Mouse (Mus musculus) forebrain, embryonic 10.5 days (tissue): ENCODE data around the gene Cyb5b. TPM values are rescaled to one million over a fixed set of nuclear protein-coding genes. Genes with fewer than 3 reads are reported as not detected.

Experiments used
- DNase-seq: peaks from one replicate; pipeline ENCODE4 v3.0.0-alpha.2; 2017; ENCODE audit warnings: low spot score; ENCODE audit errors: extremely low spot score
- H3K27ac ChIP-seq: fragments of 300-500 bp; sonication (generic); 2 replicates; pipeline ENCODE4 v1.5.1; 2016; ENCODE audit warnings: mild to moderate bottlenecking
- H3K27me3 ChIP-seq: fragments of 300-500 bp; sonication (generic); 2 replicates; pipeline ENCODE4 v1.6.1; 2016; ENCODE audit warnings: mild to moderate bottlenecking; ENCODE audit not compliant: poor library complexity, severe bottlenecking
- H3K36me3 ChIP-seq: fragments of 300-500 bp; sonication (generic); replicated peaks from 2 replicates; pipeline ENCODE4 v1.6.1; 2016; ENCODE audit warnings: mild to moderate bottlenecking, moderate library complexity
- H3K4me1 ChIP-seq: fragments of 300-500 bp; sonication (generic); 2 replicates; pipeline ENCODE4 v1.6.1; 2016
- H3K4me3 ChIP-seq: fragments of 300-500 bp; sonication (generic); 2 replicates; pipeline ENCODE4 v1.5.1; 2016; ENCODE audit warnings: mild to moderate bottlenecking, moderate library complexity
- H3K9me3 ChIP-seq: fragments of 300-500 bp; sonication (generic); 2 replicates; pipeline ENCODE4 v1.6.1; 2016; ENCODE audit warnings: mild to moderate bottlenecking, moderate library complexity
- WGBS: fragments of 180-500 bp; shearing (Covaris S2); methylation state at CpG from one replicate; pipeline ENCODE4 v1.1.7; 2016; 5-methylcytosine and 5-hydroxymethylcytosine counted together
- polyA plus RNA-seq: library from polyadenylated mRNA; unstranded; fragments of >200 nt; fragmentation: Nextera tagmentation; extraction: Ambion mirVana; gene quantifications from 2 replicates; pipeline ENCODE4 v1.2.1, GENCODE M21; 2016

The Cyb5b gene
- polyA plus RNA-seq, 1 experiment from 2014 or later: 169 TPM

- Histone ChIP-seq H3K27me3 (no peaks in the 10 kb centered on the region), H3K4me3 (no peak overlapping the region), H3K9me3 (peaks cover 5% of the 10 kb centered on the region; the same call in 1 of the 2 replicates), H3K27ac (no peak overlapping the region), H3K36me3 (peaks cover 98% of the 10 kb centered on the region), H3K4me1 (no peaks in the 10 kb centered on the region)
- DNase-seq: no peak
- 83% methylated on average over 1 of the region's 1 CpGs for whole genome bisulfite sequencing
Measured at GRCm38 (mm10) chr8:107157836-107158235, 7.4 kb downstream of the Cyb5b start.

- H3K27me3 ChIP-seq: no peaks in the 10 kb centered on the region
- peaks cover 5% of the 10 kb centered on the region; the same call in 1 of the 2 replicates for H3K9me3 ChIP-seq
- peaks cover 98% of the 10 kb centered on the region for H3K36me3 ChIP-seq
- H3K4me3 ChIP-seq: no peak overlapping the region
- no peak overlapping the region for H3K27ac ChIP-seq
- no peaks in the 10 kb centered on the region for H3K4me1 ChIP-seq
- DNase-seq: no peak
Measured at GRCm38 (mm10) chr8:107158890-107159289, 8.4 kb downstream of the Cyb5b start.

- WGBS: 90% methylated on average over 7 of the region's 7 CpGs
- H3K36me3 ChIP-seq: peaks cover 98% of the 10 kb centered on the region
Measured at GRCm38 (mm10) chr8:107164251-107164773, 13.9 kb downstream of the Cyb5b start.

GRCm38 (mm10) chr8:107165745-107166144, 15.3 kb downstream of the Cyb5b start:
- DNase-seq: no peak
- no peak overlapping the region for H3K27ac ChIP-seq
- 94% methylated on average over 9 of the region's 9 CpGs for WGBS
- peaks cover 98% of the 10 kb centered on the region for H3K36me3 ChIP-seq
- no peaks in the 10 kb centered on the region for H3K4me1 ChIP-seq
- no peak overlapping the region for H3K4me3 ChIP-seq
- H3K27me3 ChIP-seq: no peaks in the 10 kb centered on the region
- no peaks in the 10 kb centered on the region for H3K9me3 ChIP-seq

More at GRCm38 (mm10) chr8:107164251-107164773, 13.9 kb downstream of the Cyb5b start:
- no peak overlapping the region for H3K4me3 ChIP-seq
- DNase-seq: no peak
- H3K9me3 ChIP-seq: no peaks in the 10 kb centered on the region
- no peaks in the 10 kb centered on the region for H3K27me3 ChIP-seq
- no peaks in the 10 kb centered on the region for H3K4me1 ChIP-seq
- H3K27ac ChIP-seq: no peak overlapping the region

GRCm38 (mm10) chr8:107167848-107168247, 17.4 kb downstream of the Cyb5b start:
- no peak for DNase-seq

GRCm38 (mm10) chr8:107172152-107172551, 21.7 kb downstream of the Cyb5b start:
- no peaks in the 10 kb centered on the region for H3K4me1 ChIP-seq
- no peak for DNase-seq
- H3K9me3 ChIP-seq: no peaks in the 10 kb centered on the region
- H3K4me3 ChIP-seq: no peak overlapping the region
- no peaks in the 10 kb centered on the region for H3K27me3 ChIP-seq
- no peak overlapping the region for H3K27ac ChIP-seq
- H3K36me3 ChIP-seq: peaks cover 100% of the 10 kb centered on the region
- WGBS: 84% methylated on average over 8 of the region's 8 CpGs

More at GRCm38 (mm10) chr8:107167848-107168247, 17.4 kb downstream of the Cyb5b start:
- WGBS: 94% methylated on average over 5 of the region's 5 CpGs
- no peaks in the 10 kb centered on the region for H3K27me3 ChIP-seq
- H3K36me3 ChIP-seq: peaks cover 100% of the 10 kb centered on the region
- no peak overlapping the region for H3K27ac ChIP-seq
- no peak overlapping the region for H3K4me3 ChIP-seq
- H3K9me3 ChIP-seq: no peaks in the 10 kb centered on the region
- H3K4me1 ChIP-seq: no peaks in the 10 kb centered on the region

- H3K4me1 ChIP-seq: no peaks in the 10 kb centered on the region
- no peaks in the 10 kb centered on the region for H3K27me3 ChIP-seq
- H3K27ac ChIP-seq: no peak overlapping the region
- no peak for DNase-seq
- peaks cover 100% of the 10 kb centered on the region for H3K36me3 ChIP-seq
- H3K4me3 ChIP-seq: no peak overlapping the region
- 93% methylated on average over 9 of the region's 9 CpGs for WGBS
- H3K9me3 ChIP-seq: peaks cover 4% of the 10 kb centered on the region; the same call in 1 of the 2 replicates
Measured at GRCm38 (mm10) chr8:107172969-107173645, 22.7 kb downstream of the Cyb5b start.

GRCm38 (mm10) chr8:107181122-107181521, 30.7 kb downstream of the Cyb5b start:
- H3K36me3 ChIP-seq: peaks cover 100% of the 10 kb centered on the region
- WGBS: 96% methylated on average over 6 of the region's 6 CpGs

GRCm38 (mm10) chr8:107184996-107185395, 34.6 kb downstream of the Cyb5b start:
- Histone ChIP-seq H3K9me3 (no peaks in the 10 kb centered on the region), H3K36me3 (peaks cover 72% of the 10 kb centered on the region), H3K27me3 (no peaks in the 10 kb centered on the region), H3K27ac (no peak overlapping the region), H3K4me1 (no peaks in the 10 kb centered on the region), H3K4me3 (no peak overlapping the region)
- WGBS: 92% methylated on average over 3 of the region's 3 CpGs
- no peak for DNase-seq

More at GRCm38 (mm10) chr8:107181122-107181521, 30.7 kb downstream of the Cyb5b start:
- no peaks in the 10 kb centered on the region for H3K27me3 ChIP-seq
- H3K4me1 ChIP-seq: no peaks in the 10 kb centered on the region
- H3K9me3 ChIP-seq: peaks cover 10% of the 10 kb centered on the region; the same call in 1 of the 2 replicates
- no peak overlapping the region for H3K27ac ChIP-seq
- H3K4me3 ChIP-seq: no peak overlapping the region
- DNase-seq: no peak

GRCm38 (mm10) chr8:107186659-107187390, 36.4 kb downstream of the Cyb5b start:
- Histone ChIP-seq H3K27me3 (no peaks in the 10 kb centered on the region), H3K4me1 (no peaks in the 10 kb centered on the region), H3K4me3 (no peak overlapping the region), H3K9me3 (no peaks in the 10 kb centered on the region), H3K27ac (no peak overlapping the region), H3K36me3 (peaks cover 53% of the 10 kb centered on the region)
- 82% methylated on average over 15 of the region's 15 CpGs for WGBS
- DNase-seq: no peak

GRCm38 (mm10) chr8:107187631-107188030, 37.2 kb downstream of the Cyb5b start:
- Histone ChIP-seq H3K36me3 (peaks cover 45% of the 10 kb centered on the region), H3K9me3 (no peaks in the 10 kb centered on the region), H3K27ac (no peak overlapping the region), H3K4me3 (no peak overlapping the region), H3K27me3 (no peaks in the 10 kb centered on the region), H3K4me1 (no peaks in the 10 kb centered on the region)
- WGBS: 85% methylated on average over 5 of the region's 5 CpGs
- no peak for DNase-seq

GRCm38 (mm10) chr8:107192631-107193030, 42.2 kb downstream of the Cyb5b start:
- 77% methylated on average over 8 of the region's 8 CpGs for WGBS
- Histone ChIP-seq H3K9me3 (no peaks in the 10 kb centered on the region), H3K27ac (no peak overlapping the region), H3K36me3 (no peaks in the 10 kb centered on the region), H3K4me1 (no peaks in the 10 kb centered on the region), H3K27me3 (no peaks in the 10 kb centered on the region), H3K4me3 (no peak overlapping the region)
- no peak for DNase-seq

GRCm38 (mm10) chr8:107193331-107193730, 42.9 kb downstream of the Cyb5b start:
- no peak overlapping the region for H3K27ac ChIP-seq
- no peaks in the 10 kb centered on the region for H3K27me3 ChIP-seq
- no peaks in the 10 kb centered on the region for H3K36me3 ChIP-seq
- no peak for DNase-seq
- no peaks in the 10 kb centered on the region for H3K9me3 ChIP-seq
- no peak overlapping the region for H3K4me3 ChIP-seq
- 81% methylated on average over 6 of the region's 6 CpGs for WGBS
- 0 out of 2 replicates have a peak, but pooled peaks cover 5% of the 10 kb centered on the region for H3K4me1 ChIP-seq
